Mouse (Mus musculus) embryonic fibroblast, embryonic 13.5 days (primary cell): ENCODE measurements around the gene Rpf2. TPM values are rescaled to one million over a fixed set of nuclear protein-coding genes. Genes with fewer than 3 reads are reported as not detected.

Source experiments
- H3K27ac ChIP-seq: 2 replicates; pipeline ENCODE4 v1.5.1; 2012; ENCODE audit warnings: low read length, control low read depth, inconsistent platforms; ENCODE audit not compliant: insufficient read depth
- H3K4me1 ChIP-seq: 2 replicates; pipeline ENCODE4 v1.6.1; 2011; ENCODE audit warnings: low read length; ENCODE audit not compliant: control insufficient read depth, insufficient read depth
- H3K4me3 ChIP-seq: 2 replicates; pipeline ENCODE4 v1.5.1; 2011; ENCODE audit warnings: mild to moderate bottlenecking, control low read depth, low read length; ENCODE audit not compliant: insufficient read depth
- CTCF ChIP-seq: IDR thresholded peaks from 2 replicates; pipeline ENCODE4 v1.5.1; 2011; ENCODE audit warnings: mild to moderate bottlenecking, control low read depth, low read length, moderate library complexity, borderline replicate concordance; ENCODE audit not compliant: insufficient read depth
- POLR2A ChIP-seq: IDR thresholded peaks from 2 replicates; pipeline ENCODE4 v1.6.1; 2011; ENCODE audit warnings: low read depth, mild to moderate bottlenecking, control low read depth, low read length, moderate library complexity
- polyA plus RNA-seq: library from polyadenylated mRNA; stranded (reverse); fragments of >200 nt; gene quantifications from 2 replicates; pipeline ENCODE4 v1.2.4, GENCODE M21; 2011; ENCODE audit warnings: low read depth; ENCODE audit not compliant: missing spikeins, insufficient read length

Gene Rpf2
- polyA plus RNA-seq, 1 experiment = 35.8 TPM

DNA sequence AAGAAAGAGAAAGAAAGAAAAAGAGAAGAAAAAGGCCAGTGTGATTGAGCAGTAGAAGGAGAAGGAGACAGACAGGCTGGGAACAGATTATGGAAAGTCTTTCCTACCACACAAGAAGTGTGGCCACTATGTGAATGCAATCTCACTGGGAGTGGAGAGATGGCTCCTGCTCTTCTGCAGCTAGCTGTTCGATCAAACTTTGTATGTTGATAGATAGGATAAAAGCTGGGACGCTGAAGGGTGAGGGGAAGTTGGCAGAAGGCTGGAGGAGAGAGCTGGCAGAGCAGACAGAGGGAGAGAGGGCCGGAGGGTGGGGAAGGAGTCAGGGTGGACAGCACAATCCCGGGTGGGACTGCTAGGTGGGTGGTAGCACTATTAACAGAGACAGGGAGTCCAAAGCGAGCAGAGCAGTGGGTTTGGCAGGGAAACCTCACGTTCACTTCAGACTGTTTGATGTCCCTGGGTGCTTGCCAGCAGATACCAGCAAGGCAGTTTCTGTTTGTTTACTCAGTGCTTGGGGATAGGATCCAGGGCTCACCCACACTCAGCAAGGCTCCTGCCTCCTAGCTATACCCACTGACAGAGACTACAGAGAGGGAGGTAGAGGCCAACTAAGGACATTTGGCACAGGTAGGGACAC, 69.4 kb downstream of the Rpf2 start:
- H3K4me1 ChIP-seq = no peaks in the 10 kb centered on the region
- no peak overlapping the region for H3K27ac ChIP-seq
- TF ChIP-seq POLR2A (no peak), CTCF (no peak)
- no peak overlapping the region for H3K4me3 ChIP-seq

Other genes with a start within 250 kb of the Rpf2 start
- 0.19 TPM in 1 of 2 replicates, not detected in the other for gene Mfsd4b1, start 221.8 kb downstream of the Rpf2 start, polyA plus RNA-seq
- 1.6 and 1.8 TPM in 2 replicates for gene Slc16a10, start 104.8 kb downstream of the Rpf2 start, polyA plus RNA-seq
- gene Gtf3c6, start 11.1 kb upstream of the Rpf2 start, polyA plus RNA-seq = 49.9 and 55.6 TPM in 2 replicates
- gene Amd1, start 55.1 kb upstream of the Rpf2 start, polyA plus RNA-seq = 74.7 and 77.9 TPM in 2 replicates
- gene Cdk19, start 92.5 kb upstream of the Rpf2 start, polyA plus RNA-seq = 12.0 and 18.8 TPM in 2 replicates